Mouse (Mus musculus): ENCODE data around the gene Cldn15.
"Not testable (repeated sequence)": the region's sequence is repeated elsewhere in the genome, so short reads cannot be mapped to it uniquely, and the experiment has no call there.

DNA sequence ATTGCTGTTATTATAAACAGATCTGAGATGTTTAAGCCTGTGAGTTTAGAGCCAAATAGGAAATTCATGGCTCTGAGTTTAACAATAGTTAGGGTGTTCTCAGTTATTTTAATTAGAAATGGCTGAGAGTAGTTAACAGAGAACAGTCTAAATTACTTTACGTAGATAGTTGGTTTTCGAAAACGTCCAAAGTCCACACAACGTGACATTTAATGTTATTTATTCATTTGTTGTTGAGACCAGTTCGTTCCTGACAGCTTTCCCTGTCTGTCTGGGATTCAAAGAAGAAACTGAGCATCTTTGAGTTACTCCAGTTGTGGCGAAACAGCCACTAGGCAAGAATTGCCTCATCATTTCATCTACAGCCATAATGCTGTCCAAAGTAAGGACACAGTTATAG, 26.4 kb upstream of the Cldn15 start:
- not testable (repeated sequence) for TF ChIP-seq CTCF (conservative IDR thresholded peaks at IDR 0.05; ENCODE audit: low read length); POU5F1 (IDR thresholded peaks at IDR 0.05; ENCODE audit: borderline replicate concordance, low read length); NANOG (IDR thresholded peaks at IDR 0.05; ENCODE audit: borderline replicate concordance, low read length)
